Mouse (Mus musculus) MEL (cell line): ENCODE measurements at regions not wholly inside any gene's neighbourhood (a gene's known extent, or its start where the extent isn't known, plus 50 kb on each side); places are given as distances from the start of the nearest gene placed in this dataset.

Experiments used
- DNase-seq: peaks from one replicate; pipeline ENCODE4 v3.0.0; 2011; ENCODE audit warnings: low read depth, low spot score
- H3K27ac ChIP-seq: 2 replicates; pipeline ENCODE4 v1.5.1; 2012; ENCODE audit warnings: low read depth, mild to moderate bottlenecking, control low read depth, low read length, moderate library complexity; ENCODE audit not compliant: control insufficient read depth
- H3K27me3 ChIP-seq, 2 experiments: fragments of 150-350 bp in 1 of 2; sonication (generic) in 1 of 2; 2 replicates each; pipeline ENCODE4 v1.6.1; 2012; ENCODE audit warnings: low read length in 2 of 2, mild to moderate bottlenecking in 2 of 2, improper control_type of control experiment in 1 of 2, moderate library complexity in 1 of 2; ENCODE audit not compliant: insufficient read depth in 2 of 2, control insufficient read depth in 1 of 2
- H3K36me3 ChIP-seq, 2 experiments: 2 replicates each; pipeline ENCODE4 v1.6.1; 2012 to 2014; ENCODE audit warnings: low read length in 2 of 2, improper control_type of control experiment in 1 of 2, inconsistent platforms in 1 of 2, mild to moderate bottlenecking in 1 of 2; ENCODE audit not compliant: insufficient read depth in 2 of 2, control insufficient read depth in 1 of 2
- H3K4me1 ChIP-seq, 2 experiments: fragments of 150-350 bp in 1 of 2; sonication (generic) in 1 of 2; 2 replicates each; pipeline ENCODE4 v1.6.1; 2012; ENCODE audit warnings: low read length in 2 of 2, improper control_type of control experiment in 1 of 2, mild to moderate bottlenecking in 1 of 2; ENCODE audit not compliant: insufficient read depth in 2 of 2, control insufficient read depth in 1 of 2
- H3K4me3 ChIP-seq, 2 experiments: fragments of 150-350 bp in 1 of 2; sonication (generic) in 1 of 2; 2 replicates each; pipeline ENCODE4 v1.5.1; 2012; ENCODE audit warnings: low read depth in 2 of 2, low read length in 2 of 2, mild to moderate bottlenecking in 2 of 2, moderate library complexity in 2 of 2, control low read depth in 1 of 2, improper control_type of control experiment in 1 of 2; ENCODE audit not compliant: control insufficient read depth in 1 of 2, insufficient read depth in 1 of 2
- H3K79me2 ChIP-seq: 2 replicates; pipeline ENCODE4 v1.6.1; 2012; ENCODE audit warnings: mild to moderate bottlenecking, low read length, moderate library complexity; ENCODE audit not compliant: control insufficient read depth, poor library complexity, insufficient read depth
- H3K9ac ChIP-seq: 2 replicates; pipeline ENCODE4 v1.6.1; 2012; ENCODE audit warnings: low read depth, mild to moderate bottlenecking, control low read depth, low read length, moderate library complexity; ENCODE audit not compliant: control insufficient read depth, poor library complexity, severe bottlenecking
- H3K9me3 ChIP-seq: fragments of 150-350 bp; sonication (generic); replicated peaks from 2 replicates; pipeline ENCODE4 v1.6.1; 2012; ENCODE audit warnings: mild to moderate bottlenecking, low read length, improper control_type of control experiment, moderate library complexity; ENCODE audit not compliant: insufficient read depth
- BHLHE40 ChIP-seq: IDR thresholded peaks from 2 replicates; pipeline ENCODE4 v1.6.1; 2012; ENCODE audit warnings: low read depth, mild to moderate bottlenecking, inconsistent platforms, low read length, improper control_type of control experiment, borderline replicate concordance
- CHD1 ChIP-seq: IDR thresholded peaks from 2 replicates; pipeline ENCODE4 v1.6.1; 2012; ENCODE audit warnings: low read depth, mild to moderate bottlenecking, inconsistent platforms, low read length, improper control_type of control experiment
- CTCF ChIP-seq, 3 experiments: IDR thresholded peaks in 2 of 3; conservative IDR thresholded peaks in 1 of 3; 2 replicates each; pipeline ENCODE4 v1.5.1; 2011 to 2012; ENCODE audit warnings: low read length in 3 of 3, low read depth in 2 of 3, mild to moderate bottlenecking in 2 of 3, improper control_type of control experiment in 1 of 3, inconsistent platforms in 1 of 3, mixed read lengths in 1 of 3, moderate library complexity in 1 of 3; ENCODE audit not compliant: control insufficient read depth in 1 of 3, insufficient read depth in 1 of 3, poor library complexity in 1 of 3, severe bottlenecking in 1 of 3
- E2F4 ChIP-seq: IDR thresholded peaks from 2 replicates; pipeline ENCODE4 v1.6.1; 2011; ENCODE audit warnings: low read depth, low read length, improper control_type of control experiment, borderline replicate concordance
- ELF1 ChIP-seq: IDR thresholded peaks from 2 replicates; pipeline ENCODE4 v1.6.1; 2014; ENCODE audit warnings: low read depth, mild to moderate bottlenecking, inconsistent platforms, low read length, improper control_type of control experiment, moderate library complexity
- EP300 ChIP-seq, 2 experiments: IDR thresholded peaks; 2 replicates each; pipeline ENCODE4 v1.6.1; 2011; ENCODE audit warnings: improper control_type of control experiment in 2 of 2, low read length in 2 of 2, low read depth in 1 of 2, mild to moderate bottlenecking in 1 of 2
- HCFC1 ChIP-seq: IDR thresholded peaks from 2 replicates; pipeline ENCODE4 v1.6.1; 2012; ENCODE audit warnings: low read depth, mild to moderate bottlenecking, inconsistent platforms, low read length, improper control_type of control experiment, moderate library complexity
- JUND ChIP-seq: IDR thresholded peaks from 2 replicates; pipeline ENCODE4 v1.6.1; 2011; ENCODE audit warnings: low read depth, mild to moderate bottlenecking, improper control_type of control experiment, low read length
- KAT2A ChIP-seq: conservative IDR thresholded peaks from 2 replicates; pipeline ENCODE4 v1.6.1; 2012; ENCODE audit warnings: low read depth, low read length, improper control_type of control experiment, inconsistent platforms
- MAFK ChIP-seq: IDR thresholded peaks from 2 replicates; pipeline ENCODE4 v1.6.1; 2011; ENCODE audit warnings: low read depth, mild to moderate bottlenecking, low read length, improper control_type of control experiment, borderline replicate concordance
- NRF1 ChIP-seq: IDR thresholded peaks from 2 replicates; pipeline ENCODE4 v1.6.1; 2014; ENCODE audit warnings: low read depth, mild to moderate bottlenecking, inconsistent platforms, low read length, improper control_type of control experiment, moderate library complexity; ENCODE audit not compliant: poor library complexity, insufficient read depth, severe bottlenecking
- POLR2A ChIP-seq, 2 experiments: IDR thresholded peaks; 2 replicates each; pipeline ENCODE4 v1.6.1; 2011 to 2012; ENCODE audit warnings: low read length in 2 of 2, mild to moderate bottlenecking in 2 of 2, control low read depth in 1 of 2, improper control_type of control experiment in 1 of 2, low read depth in 1 of 2, moderate library complexity in 1 of 2; ENCODE audit not compliant: control insufficient read depth in 1 of 2, insufficient read depth in 1 of 2, poor library complexity in 1 of 2
- POLR2AphosphoS2 ChIP-seq: IDR thresholded peaks from 2 replicates; pipeline ENCODE4 v1.6.1; 2011; ENCODE audit warnings: low read length, improper control_type of control experiment
- SIN3A ChIP-seq: IDR thresholded peaks from 2 replicates; pipeline ENCODE4 v1.6.1; 2012; ENCODE audit warnings: low read length, improper control_type of control experiment, inconsistent platforms
- SMC3 ChIP-seq: IDR thresholded peaks from 2 replicates; pipeline ENCODE4 v1.6.1; 2011; ENCODE audit warnings: low read depth, low read length, improper control_type of control experiment
- TAL1 ChIP-seq: IDR thresholded peaks from 2 replicates; pipeline ENCODE4 v1.6.1; 2012; ENCODE audit warnings: mild to moderate bottlenecking, inconsistent platforms, low read length, moderate library complexity, mixed read lengths
- TBP ChIP-seq: IDR thresholded peaks from 2 replicates; pipeline ENCODE4 v1.8.0; 2011; ENCODE audit warnings: low read depth, low read length, improper control_type of control experiment
- UBTF ChIP-seq: IDR thresholded peaks from 2 replicates; pipeline ENCODE4 v1.6.1; 2012; ENCODE audit warnings: low read depth, mild to moderate bottlenecking, inconsistent platforms, low read length, improper control_type of control experiment, moderate library complexity, borderline replicate concordance; ENCODE audit not compliant: insufficient read depth
- ZKSCAN1 ChIP-seq: IDR thresholded peaks from 2 replicates; pipeline ENCODE4 v1.6.1; 2012; ENCODE audit warnings: low read depth, mild to moderate bottlenecking, inconsistent platforms, low read length, improper control_type of control experiment, moderate library complexity
- ZMIZ1 ChIP-seq: IDR thresholded peaks from 2 replicates; pipeline ENCODE4 v1.6.1; 2012; ENCODE audit warnings: low read depth, mild to moderate bottlenecking, inconsistent platforms, low read length, improper control_type of control experiment, moderate library complexity
- ZNF384 ChIP-seq: IDR thresholded peaks from 2 replicates; pipeline ENCODE4 v1.6.1; 2012; ENCODE audit warnings: low read depth, mild to moderate bottlenecking, inconsistent platforms, low read length, improper control_type of control experiment

DNA sequence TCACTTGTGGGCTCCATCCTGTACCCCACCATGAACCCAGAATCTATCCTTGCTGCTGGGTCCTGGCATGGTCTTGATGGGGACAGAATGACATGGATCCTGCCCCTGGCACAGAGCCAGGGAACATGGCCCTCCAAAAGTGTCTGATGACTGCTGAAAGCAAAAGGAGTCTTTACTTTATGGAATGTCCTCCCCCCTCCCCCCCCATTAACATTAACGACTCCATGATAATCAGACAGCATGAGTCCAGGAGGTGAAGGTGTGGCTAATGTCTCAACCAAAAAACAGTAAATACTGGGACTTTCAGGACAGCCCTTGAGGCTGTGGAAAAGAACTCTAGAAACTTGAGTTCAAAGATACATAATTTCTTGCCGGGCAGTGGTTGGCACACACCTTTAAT is 133.9 kb upstream of the Spin1 start:
- Histone ChIP-seq H3K4me1 (no peaks in the 10 kb centered on the region), H3K9ac (no peak overlapping the region), H3K27me3 (no peaks in the 10 kb centered on the region), H3K27ac (no peak overlapping the region), H3K36me3 (no peaks in the 10 kb centered on the region), H3K9me3 (no peaks in the 10 kb centered on the region), H3K4me3 (no peak overlapping the region), H3K79me2 (no peaks in the 10 kb centered on the region)
- DNase-seq, result no peak
- no peak for TF ChIP-seq JUND
- TF ChIP-seq BHLHE40, result no peak
- no peak for TF ChIP-seq POLR2A (IDR thresholded peaks at IDR 0.05; ENCODE audit: control insufficient read depth in 1 of 2, insufficient read depth in 1 of 2, low read depth in 1 of 2, low read length in 2 of 2, poor library complexity in 1 of 2)
- no peak for TF ChIP-seq EP300 (IDR thresholded peaks at IDR 0.05; ENCODE audit: low read depth in 1 of 2, low read length in 2 of 2)
- no peak for TF ChIP-seq E2F4
- TF ChIP-seq ZNF384, result no peak
- no peak for TF ChIP-seq ZMIZ1
- TF ChIP-seq TBP, result no peak
- no peak for TF ChIP-seq ELF1
- TF ChIP-seq UBTF, result no peak
- no peak for TF ChIP-seq POLR2AphosphoS2
- no peak for TF ChIP-seq NRF1

DNA sequence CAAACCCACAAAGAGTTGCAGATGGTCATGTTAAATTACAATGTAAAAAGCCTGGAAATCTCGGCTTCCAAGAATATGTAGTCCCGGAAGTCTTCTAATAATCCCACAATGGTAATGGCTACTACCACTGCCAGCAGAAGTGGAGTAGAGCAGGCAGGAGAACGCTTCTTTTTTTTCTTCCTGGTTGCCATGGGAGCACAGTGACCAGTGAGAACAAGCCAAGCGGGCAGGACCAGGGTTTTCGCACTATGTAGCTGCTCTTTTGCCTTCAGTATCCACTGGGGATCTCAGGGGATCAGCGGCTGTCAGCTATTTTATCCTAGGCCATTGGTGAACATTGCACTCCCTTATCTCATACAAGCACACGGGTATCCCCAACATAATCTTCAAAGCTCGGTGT is 127.3 kb upstream of the Spin1 start:
- H3K4me1 ChIP-seq, result no peaks in the 10 kb centered on the region
- TF ChIP-seq MAFK, result no peak
- TF ChIP-seq CTCF (IDR thresholded peaks at IDR 0.05 in 2 of 3, conservative IDR thresholded peaks at IDR 0.05 in 1 of 3; ENCODE audit: control insufficient read depth in 1 of 3, insufficient read depth in 1 of 3, low read depth in 2 of 3, low read length in 3 of 3, poor library complexity in 1 of 3, severe bottlenecking in 1 of 3), result no peak
- no peak for TF ChIP-seq SIN3A
- TF ChIP-seq ZKSCAN1, result no peak
- no peak for TF ChIP-seq SMC3
- TF ChIP-seq CHD1, result no peak
- TF ChIP-seq E2F4, result no peak
- no peak for TF ChIP-seq KAT2A
- no peak for TF ChIP-seq BHLHE40
- no peak for TF ChIP-seq HCFC1
- no peak for TF ChIP-seq TAL1
- no peak overlapping the region for H3K9ac ChIP-seq
- no peaks in the 10 kb centered on the region for H3K27me3 ChIP-seq
- no peaks in the 10 kb centered on the region for H3K9me3 ChIP-seq
- DNase-seq, result no peak
- H3K79me2 ChIP-seq, result no peaks in the 10 kb centered on the region
- no peak overlapping the region for H3K4me3 ChIP-seq
- no peak overlapping the region for H3K27ac ChIP-seq
- no peaks in the 10 kb centered on the region for H3K36me3 ChIP-seq
